Mouse (Mus musculus): ENCODE results near the gene Aff4. TPM values are rescaled to one million over a fixed set of nuclear protein-coding genes. Genes with fewer than 3 reads are reported as not detected.
"Not testable (repeated sequence)": the region's sequence is repeated elsewhere in the genome, so short reads cannot be mapped to it uniquely, and the experiment has no call there.

Gene Aff4
- total and polyA plus RNA-seq, 2 experiments from 2014 or later, result 90.2 to 103 TPM

DNA sequence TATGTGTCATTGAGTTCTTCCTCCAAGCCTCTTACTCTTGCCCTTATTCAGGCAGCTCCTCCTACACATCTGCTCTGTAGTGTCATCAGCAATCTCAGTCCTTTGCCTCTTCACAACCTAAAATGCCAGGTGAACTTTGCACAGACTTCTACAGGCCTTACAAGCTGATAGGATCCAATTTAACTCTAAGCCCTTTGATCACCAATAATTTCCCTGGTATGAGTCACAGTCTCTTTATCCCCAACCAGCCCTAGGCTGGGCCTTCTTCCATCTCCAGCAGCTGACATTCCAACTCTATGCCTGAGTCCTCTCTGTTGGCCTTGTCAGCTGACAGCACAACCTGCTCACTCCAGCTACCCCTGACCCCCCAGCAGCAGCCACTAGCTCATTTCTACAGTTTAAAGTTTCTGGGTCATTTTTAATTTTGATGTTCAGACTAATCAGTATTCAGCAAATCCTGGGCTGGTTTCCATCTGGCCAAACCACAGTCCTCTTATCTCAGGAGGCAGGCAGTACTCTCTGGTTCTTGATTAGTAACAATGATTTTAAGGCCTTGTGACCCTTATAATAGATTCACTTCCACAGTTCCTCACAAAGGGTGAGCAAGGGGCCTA lies 42.3 kb upstream of the Aff4 start:
- Histone ChIP-seq H3K4me2 (ENCODE audit: low read depth, low read length, poor library complexity, severe bottlenecking) (no peak overlapping the region), H3K27me3 (ENCODE audit: insufficient read depth, low read length) (no peaks in the 10 kb centered on the region), H3K4me1 (ENCODE audit: insufficient read depth, low read length) (no peaks in the 10 kb centered on the region), H3K4me3 (ENCODE audit: low read depth, low read length) (no peak overlapping the region), H3K36me3 (ENCODE audit: insufficient read depth, low read length) (no peaks in the 10 kb centered on the region), H3K9me3 (ENCODE audit: low read length) (no peaks in the 10 kb centered on the region), H3K9ac (replicated peaks; ENCODE audit: low read length, poor library complexity, severe bottlenecking) (no peak overlapping the region), H3K27ac (ENCODE audit: low read depth, low read length) (no peak overlapping the region)
- DNase-seq (ENCODE audit: low spot score), result no peak
- no peak for ATAC-seq (ENCODE audit: low FRiP score)
- TF ChIP-seq CTCF (IDR thresholded peaks at IDR 0.05), result no peak

- Histone ChIP-seq H3K4me1 (ENCODE audit: insufficient read depth, low read length) (no peaks in the 10 kb centered on the region), H3K9me3 (ENCODE audit: low read length) (no peaks in the 10 kb centered on the region), H3K27me3 (ENCODE audit: insufficient read depth, low read length) (no peaks in the 10 kb centered on the region), H3K36me3 (ENCODE audit: insufficient read depth, low read length) (no peaks in the 10 kb centered on the region), H3K4me3 (ENCODE audit: low read depth, low read length) (no peak overlapping the region), H3K4me2 (ENCODE audit: low read depth, low read length, poor library complexity, severe bottlenecking) (no peak overlapping the region), H3K9ac (replicated peaks; ENCODE audit: low read length, poor library complexity, severe bottlenecking) (no peak overlapping the region), H3K27ac (ENCODE audit: low read depth, low read length) (no peak overlapping the region)
- DNase-seq (ENCODE audit: low spot score), result no peak
- no peak for ATAC-seq (ENCODE audit: low FRiP score)
- 70% methylated on average over 2 of the region's 2 CpGs for WGBS
- TF ChIP-seq CTCF (IDR thresholded peaks at IDR 0.05), result no peak
Observed at GRCm38 (mm10) chr11:53308884-53309310, 41.7 kb upstream of the Aff4 start.

GRCm38 (mm10) chr11:53311385-53311784 lies 39.2 kb upstream of the Aff4 start:
- H3K4me3 ChIP-seq (ENCODE audit: low read depth, low read length), result no peak overlapping the region
- no peak for DNase-seq (ENCODE audit: low spot score)
- H3K4me1 ChIP-seq (ENCODE audit: insufficient read depth, low read length), result no peaks in the 10 kb centered on the region
- TF ChIP-seq CTCF (IDR thresholded peaks at IDR 0.05), result no peak
- no peak overlapping the region for H3K27ac ChIP-seq (ENCODE audit: low read depth, low read length)
- 34% methylated on average over 1 of the region's 1 CpGs for WGBS
- no peak overlapping the region for H3K4me2 ChIP-seq (ENCODE audit: low read depth, low read length, poor library complexity, severe bottlenecking)
- H3K9me3 ChIP-seq (ENCODE audit: low read length), result no peaks in the 10 kb centered on the region
- no peak for ATAC-seq (ENCODE audit: low FRiP score)
- H3K9ac ChIP-seq (replicated peaks; ENCODE audit: low read length, poor library complexity, severe bottlenecking), result no peak overlapping the region
- no peaks in the 10 kb centered on the region for H3K36me3 ChIP-seq (ENCODE audit: insufficient read depth, low read length)
- no peaks in the 10 kb centered on the region for H3K27me3 ChIP-seq (ENCODE audit: insufficient read depth, low read length)

GRCm38 (mm10) chr11:53312823-53313222 lies 37.8 kb upstream of the Aff4 start:
- H3K4me3 ChIP-seq (ENCODE audit: low read depth, low read length); H3K9me3 ChIP-seq (ENCODE audit: low read length); H3K36me3 ChIP-seq (ENCODE audit: insufficient read depth, low read length); H3K4me1 ChIP-seq (ENCODE audit: insufficient read depth, low read length); ATAC-seq (ENCODE audit: low FRiP score); DNase-seq (ENCODE audit: low spot score); H3K27ac ChIP-seq (ENCODE audit: low read depth, low read length); H3K27me3 ChIP-seq (ENCODE audit: insufficient read depth, low read length); H3K4me2 ChIP-seq (ENCODE audit: low read depth, low read length, poor library complexity, severe bottlenecking); H3K9ac ChIP-seq (replicated peaks; ENCODE audit: low read length, poor library complexity, severe bottlenecking): not testable (repeated sequence)
- 68% methylated on average over 1 of the region's 1 CpGs for WGBS

DNA sequence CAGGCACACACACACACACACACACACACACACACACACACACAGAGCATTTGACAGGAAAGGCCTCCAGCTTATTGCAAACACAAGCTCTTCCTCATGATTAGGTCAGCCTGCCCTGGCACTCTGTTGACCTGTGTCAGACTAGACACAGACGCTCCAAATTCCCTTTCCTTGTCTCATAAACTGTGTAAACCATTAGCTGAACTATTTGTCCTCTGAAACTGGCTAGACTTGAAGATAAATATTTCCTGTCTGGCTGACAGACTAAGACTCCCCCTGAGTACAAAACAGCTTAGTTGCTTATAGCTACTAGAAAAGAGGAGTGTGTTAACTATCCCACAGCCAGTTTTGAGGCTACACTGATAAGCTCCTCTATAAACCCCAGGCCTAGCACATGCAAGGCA lies 35.9 kb upstream of the Aff4 start:
- no peak overlapping the region for H3K4me3 ChIP-seq (ENCODE audit: low read depth, low read length)
- 57% methylated on average over 1 of the region's 1 CpGs for WGBS
- no peak overlapping the region for H3K9ac ChIP-seq (replicated peaks; ENCODE audit: low read length, poor library complexity, severe bottlenecking)
- H3K36me3 ChIP-seq (ENCODE audit: insufficient read depth, low read length), result no peaks in the 10 kb centered on the region
- H3K27ac ChIP-seq (ENCODE audit: low read depth, low read length), result no peak overlapping the region
- TF ChIP-seq CTCF (IDR thresholded peaks at IDR 0.05), result no peak
- H3K4me1 ChIP-seq (ENCODE audit: insufficient read depth, low read length), result no peaks in the 10 kb centered on the region
- no peaks in the 10 kb centered on the region for H3K27me3 ChIP-seq (ENCODE audit: insufficient read depth, low read length)
- ATAC-seq (ENCODE audit: low FRiP score) (no peak), DNase-seq (ENCODE audit: low spot score) (no peak)
- H3K9me3 ChIP-seq (ENCODE audit: low read length), result no peaks in the 10 kb centered on the region
- H3K4me2 ChIP-seq (ENCODE audit: low read depth, low read length, poor library complexity, severe bottlenecking), result no peak overlapping the region

- no peak overlapping the region for H3K9ac ChIP-seq (replicated peaks; ENCODE audit: low read length, poor library complexity, severe bottlenecking)
- H3K27me3 ChIP-seq (ENCODE audit: insufficient read depth, low read length), result no peaks in the 10 kb centered on the region
- no peaks in the 10 kb centered on the region for H3K4me1 ChIP-seq (ENCODE audit: insufficient read depth, low read length)
- H3K4me2 ChIP-seq (ENCODE audit: low read depth, low read length, poor library complexity, severe bottlenecking), result no peak overlapping the region
- H3K27ac ChIP-seq (ENCODE audit: low read depth, low read length), result no peak overlapping the region
- no peaks in the 10 kb centered on the region for H3K36me3 ChIP-seq (ENCODE audit: insufficient read depth, low read length)
- no peak for DNase-seq (ENCODE audit: low spot score)
- ATAC-seq (ENCODE audit: low FRiP score), result no peak
- TF ChIP-seq CTCF (IDR thresholded peaks at IDR 0.05), result no peak
- WGBS, result 52% methylated on average over 6 of the region's 6 CpGs
- H3K9me3 ChIP-seq (ENCODE audit: low read length), result no peaks in the 10 kb centered on the region
- no peak overlapping the region for H3K4me3 ChIP-seq (ENCODE audit: low read depth, low read length)
Observed at GRCm38 (mm10) chr11:53316996-53317395, 33.6 kb upstream of the Aff4 start.

Data from midbrain, postnatal 0 days (tissue).